Mouse (Mus musculus): ENCODE measurements around the gene Ckap2.

GRCm38 (mm10) chr8:22185431-22186397 lies at the start of gene Ckap2:
- TF ChIP-seq CTCF (IDR thresholded peaks at IDR 0.05), result no peak
- TF ChIP-seq EP300 (IDR thresholded peaks at IDR 0.05; ENCODE audit: insufficient read depth, low read depth, low read length), result no peak

All from heart, adult 2 months (tissue).